9 mouse cellular contexts compared by ENCODE assay signal in genomic region chr2:103891240-103891767, GRCm38 (mm10).
A peak's percentile ranks its signal among the peaks of the same experiment; 100 is the strongest.
DNase-seq lines count a peak whose midpoint lies in the region; ATAC-seq and TF ChIP-seq lines count a peak whose summit lies in the region.
"Had no signal": no experiment of that assay in that cellular context is flagged by ENCODE, and none has a peak within 500 bp of the region (broad histone marks: within the 10 kb centered on the region; RNA-seq: fewer than 3 reads in every experiment).

No protein-coding gene starts in this region.

- no peak overlapping the region for H3K4me3 ChIP-seq in kidney, postnatal 0 days (replicated peaks; ENCODE audit: low read depth, low read length)
- H3K4me3 ChIP-seq in embryonic facial prominence, embryonic 10.5 days, result 0 out of 2 replicates have a peak overlapping the region, but pooled peaks have one; percentile 13
- no peak overlapping the region for H3K4me3 ChIP-seq in neural tube, embryonic 13.5 days
- H3K4me3 ChIP-seq in heart, embryonic 11.5 days (ENCODE audit: low read depth, low read length), result no peak overlapping the region

- DNase-seq in kidney, postnatal 0 days (ENCODE audit: low spot score), result peak; percentile 78
- no peak for DNase-seq in kidney, adult 11 months
- DNase-seq in embryonic facial prominence, embryonic 10.5 days (ENCODE audit: low spot score), result peak; percentile 74
- peak; percentile 28 for DNase-seq in hindlimb bud, embryonic 11.5 days (ENCODE audit: extremely low spot score, low read depth, low spot score)
- no peak for DNase-seq in urinary bladder, postnatal 36 days (ENCODE audit: low spot score in 2 of 2)
- no peak for DNase-seq in kidney, adult 8-10 months
- DNase-seq: kidney, postnatal 25 days had no signal

- WGBS in kidney, postnatal 0 days, result 6% methylated on average over 9 of the region's 9 CpGs
- WGBS in embryonic facial prominence, embryonic 10.5 days, result 5% methylated on average over 9 of the region's 9 CpGs
- WGBS in neural tube, embryonic 13.5 days, result 4% methylated on average over 9 of the region's 9 CpGs
- 26% methylated on average over 9 of the region's 9 CpGs for WGBS in heart, embryonic 11.5 days (ENCODE audit: insufficient replicate concordance)

- H3K27ac ChIP-seq in kidney, postnatal 0 days, result no peak overlapping the region
- peak overlapping the region; percentile 27; the same call in 1 of the 2 replicates for H3K27ac ChIP-seq in embryonic facial prominence, embryonic 10.5 days (replicated peaks)
- peak overlapping the region; percentile 46 for H3K27ac ChIP-seq in neural tube, embryonic 13.5 days (replicated peaks)
- no peak overlapping the region for H3K27ac ChIP-seq in heart, embryonic 11.5 days (ENCODE audit: low read depth, low read length)

- ATAC-seq in kidney, postnatal 0 days (replicated peaks; ENCODE audit: low FRiP score, low read depth), result peak; percentile 75
- peak; percentile 70 for ATAC-seq in neural tube, embryonic 13.5 days (ENCODE audit: low read depth)
- ATAC-seq in heart, embryonic 11.5 days (replicated peaks; ENCODE audit: insufficient number of reproducible peaks, low FRiP score, low TSS enrichment), result no peak

- TF ChIP-seq CTCF in kidney, postnatal 0 days (IDR thresholded peaks at IDR 0.05; ENCODE audit: low read depth), result no peak

- no peak overlapping the region for H3K4me2 ChIP-seq in kidney, postnatal 0 days (ENCODE audit: low read length)
- peak overlapping the region; percentile 18; the same call in 1 of the 2 replicates for H3K4me2 ChIP-seq in neural tube, embryonic 13.5 days
- no peak overlapping the region for H3K4me2 ChIP-seq in heart, embryonic 11.5 days

- no peaks in the 10 kb centered on the region for H3K36me3 ChIP-seq in kidney, postnatal 0 days (ENCODE audit: insufficient read depth, low read length)
- H3K36me3 ChIP-seq in embryonic facial prominence, embryonic 10.5 days (replicated peaks), result no peaks in the 10 kb centered on the region
- no peaks in the 10 kb centered on the region for H3K36me3 ChIP-seq in neural tube, embryonic 13.5 days
- H3K36me3 ChIP-seq in heart, embryonic 11.5 days (ENCODE audit: control insufficient read depth, insufficient read depth, low read length), result no peaks in the 10 kb centered on the region

- no peaks in the 10 kb centered on the region for H3K9me3 ChIP-seq in kidney, postnatal 0 days (replicated peaks; ENCODE audit: low read length)
- H3K9me3 ChIP-seq in embryonic facial prominence, embryonic 10.5 days, result no peaks in the 10 kb centered on the region
- H3K9me3 ChIP-seq in neural tube, embryonic 13.5 days, result no peaks in the 10 kb centered on the region
- H3K9me3 ChIP-seq in heart, embryonic 11.5 days (replicated peaks; ENCODE audit: control insufficient read depth, low read length), result no peaks in the 10 kb centered on the region

- peaks cover 9% of the 10 kb centered on the region; the same call in 1 of the 2 replicates for H3K4me1 ChIP-seq in kidney, postnatal 0 days (replicated peaks; ENCODE audit: insufficient read depth, low read length)
- peaks cover 40% of the 10 kb centered on the region for H3K4me1 ChIP-seq in embryonic facial prominence, embryonic 10.5 days
- peaks cover 29% of the 10 kb centered on the region for H3K4me1 ChIP-seq in neural tube, embryonic 13.5 days (replicated peaks)
- peaks cover 26% of the 10 kb centered on the region for H3K4me1 ChIP-seq in heart, embryonic 11.5 days (ENCODE audit: control insufficient read depth, insufficient read depth, low read length)

- H3K9ac ChIP-seq in kidney, postnatal 0 days (ENCODE audit: low read depth, low read length), result no peak overlapping the region
- no peak overlapping the region for H3K9ac ChIP-seq in neural tube, embryonic 13.5 days
- H3K9ac ChIP-seq in heart, embryonic 11.5 days (ENCODE audit: low read depth, low read length), result no peak overlapping the region

- no peaks in the 10 kb centered on the region for H3K27me3 ChIP-seq in kidney, postnatal 0 days (ENCODE audit: insufficient read depth, low read length)
- no peaks in the 10 kb centered on the region for H3K27me3 ChIP-seq in embryonic facial prominence, embryonic 10.5 days (replicated peaks; ENCODE audit: low read depth, poor library complexity, severe bottlenecking)
- H3K27me3 ChIP-seq in neural tube, embryonic 13.5 days, result no peaks in the 10 kb centered on the region
- H3K27me3 ChIP-seq in heart, embryonic 11.5 days (ENCODE audit: control insufficient read depth, insufficient read depth, low read length), result 0 out of 2 replicates have a peak, but pooled peaks cover 3% of the 10 kb centered on the region

Comparison
In these comparisons a context has a peak if more than half of its experiments do, and no peak if none do; other contexts are left out.
1. DNase-seq: peak in kidney, postnatal 0 days (single experiment), embryonic facial prominence, embryonic 10.5 days (single experiment) and hindlimb bud, embryonic 11.5 days (single experiment); none in kidney, adult 11 months (single experiment), urinary bladder, postnatal 36 days (0 of 2) and kidney, adult 8-10 months (0 of 2).
2. H3K27ac ChIP-seq: peak in embryonic facial prominence, embryonic 10.5 days (single experiment) and neural tube, embryonic 13.5 days (single experiment); none in kidney, postnatal 0 days (single experiment) and heart, embryonic 11.5 days (single experiment).